Mouse (Mus musculus): Measurements from ENCODE around the gene Ddn.

- no peak for TF ChIP-seq E2F4 (IDR thresholded peaks at IDR 0.05; ENCODE audit: insufficient read depth)
- no peak for TF ChIP-seq POLR2AphosphoS2 (IDR thresholded peaks at IDR 0.05; ENCODE audit: insufficient read length, low read depth)
- no peak for TF ChIP-seq TCF3 (IDR thresholded peaks at IDR 0.05; ENCODE audit: insufficient read length, low read depth)
Observed at GRCm38 (mm10) chr15:98821403-98821802, 12.1 kb upstream of the Ddn start.

All from myocyte (in vitro differentiated cells).